Mouse (Mus musculus): ENCODE results near the gene Fars2. TPM values are rescaled to one million over a fixed set of nuclear protein-coding genes. Genes with fewer than 3 reads are reported as not detected.
"Not testable (repeated sequence)": the region's sequence is repeated elsewhere in the genome, so short reads cannot be mapped to it uniquely, and the experiment has no call there.

Fars2 gene
- polyA plus RNA-seq, 1 experiment from 2014 or later, result 46.3 TPM

GRCm38 (mm10) chr13:36140247-36141016 lies 23.2 kb downstream of the Fars2 start:
- no peaks in the 10 kb centered on the region for H3K36me3 ChIP-seq
- ATAC-seq (ENCODE audit: insufficient number of reproducible peaks, low FRiP score), result no peak
- no peaks in the 10 kb centered on the region for H3K27me3 ChIP-seq (replicated peaks)
- no peak overlapping the region for H3K27ac ChIP-seq (ENCODE audit: poor library complexity, severe bottlenecking)
- H3K9ac ChIP-seq, result no peak overlapping the region
- peaks cover 18% of the 10 kb centered on the region for H3K4me1 ChIP-seq (replicated peaks)
- 64% methylated on average over 5 of the region's 5 CpGs for WGBS
- H3K9me3 ChIP-seq (replicated peaks), result no peaks in the 10 kb centered on the region
- no peak overlapping the region for H3K4me2 ChIP-seq
- H3K4me3 ChIP-seq, result no peak overlapping the region

- Histone ChIP-seq H3K27me3 (replicated peaks) (no peaks in the 10 kb centered on the region), H3K36me3 (no peaks in the 10 kb centered on the region), H3K4me2 (no peak overlapping the region), H3K9ac (no peak overlapping the region), H3K27ac (ENCODE audit: poor library complexity, severe bottlenecking) (no peak overlapping the region), H3K4me1 (replicated peaks) (peaks cover 22% of the 10 kb centered on the region), H3K9me3 (replicated peaks) (no peaks in the 10 kb centered on the region), H3K4me3 (no peak overlapping the region)
- WGBS, result 77% methylated on average over 1 of the region's 1 CpGs
- ATAC-seq (ENCODE audit: insufficient number of reproducible peaks, low FRiP score), result no peak
These were observed 28.4 kb downstream of the Fars2 start for GRCm38 (mm10) chr13:36145601-36146000.

- Histone ChIP-seq H3K27me3 (replicated peaks) (no peaks in the 10 kb centered on the region), H3K4me2 (no peak overlapping the region), H3K9me3 (replicated peaks) (no peaks in the 10 kb centered on the region), H3K27ac (ENCODE audit: poor library complexity, severe bottlenecking) (no peak overlapping the region), H3K4me1 (replicated peaks) (peaks cover 30% of the 10 kb centered on the region), H3K36me3 (no peaks in the 10 kb centered on the region), H3K9ac (no peak overlapping the region), H3K4me3 (no peak overlapping the region)
- whole genome bisulfite sequencing, result 63% methylated on average over 6 of the region's 6 CpGs
- ATAC-seq (ENCODE audit: insufficient number of reproducible peaks, low FRiP score), result no peak
These were observed 32.1 kb downstream of the Fars2 start for GRCm38 (mm10) chr13:36149175-36149939.

- H3K36me3 ChIP-seq, result no peaks in the 10 kb centered on the region
- H3K4me3 ChIP-seq, result no peak overlapping the region
- no peak for ATAC-seq (ENCODE audit: insufficient number of reproducible peaks, low FRiP score)
- H3K4me2 ChIP-seq, result no peak overlapping the region
- WGBS, result 78% methylated on average over 5 of the region's 5 CpGs
- no peaks in the 10 kb centered on the region for H3K9me3 ChIP-seq (replicated peaks)
- H3K9ac ChIP-seq, result no peak overlapping the region
- no peaks in the 10 kb centered on the region for H3K27me3 ChIP-seq (replicated peaks)
- H3K4me1 ChIP-seq (replicated peaks), result peaks cover 30% of the 10 kb centered on the region
- H3K27ac ChIP-seq (ENCODE audit: poor library complexity, severe bottlenecking), result no peak overlapping the region
These were observed 33.1 kb downstream of the Fars2 start for GRCm38 (mm10) chr13:36150272-36150671.

DNA sequence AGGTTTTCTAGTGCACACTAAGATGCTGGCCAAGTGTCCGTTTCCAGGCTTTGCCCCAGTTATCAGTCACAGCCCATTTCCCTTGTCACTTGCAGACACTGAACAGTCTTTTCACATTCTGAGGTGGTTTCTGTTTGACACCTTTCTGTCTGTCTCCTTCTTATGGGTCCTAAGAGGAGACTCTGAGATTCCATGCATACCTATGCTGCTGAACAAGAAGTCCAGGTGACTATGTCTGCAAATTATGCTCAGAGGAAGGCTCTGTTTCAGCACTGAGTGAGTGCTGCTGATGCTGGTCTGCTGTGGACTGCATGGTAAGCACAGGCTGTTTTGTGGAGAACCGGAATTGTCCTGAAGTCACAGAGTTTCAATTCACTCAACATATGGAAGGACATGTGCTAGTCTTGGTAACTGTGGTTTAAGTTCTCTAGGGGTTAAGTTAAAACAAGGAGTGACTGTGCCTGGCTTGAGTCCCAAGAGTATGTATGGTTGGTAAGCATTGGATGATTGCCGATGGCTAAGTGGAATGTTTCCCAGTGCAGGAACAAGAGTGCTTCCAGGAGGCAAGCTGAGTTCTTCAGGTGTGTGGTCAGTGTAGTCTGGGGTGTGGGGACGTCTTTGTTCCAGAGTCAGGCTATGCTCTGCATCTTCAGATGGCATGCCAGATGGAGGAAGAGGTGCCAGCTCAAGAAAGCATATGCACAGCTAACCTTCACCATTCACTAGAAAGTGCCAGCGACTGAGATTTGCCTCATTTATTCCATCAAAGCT lies 35.7 kb downstream of the Fars2 start:
- Histone ChIP-seq H3K27ac (ENCODE audit: poor library complexity, severe bottlenecking) (no peak overlapping the region), H3K4me2 (no peak overlapping the region), H3K9ac (no peak overlapping the region), H3K27me3 (replicated peaks) (no peaks in the 10 kb centered on the region), H3K36me3 (no peaks in the 10 kb centered on the region), H3K4me3 (no peak overlapping the region), H3K9me3 (replicated peaks) (no peaks in the 10 kb centered on the region), H3K4me1 (replicated peaks) (peaks cover 20% of the 10 kb centered on the region)
- 58% methylated on average over 5 of the region's 5 CpGs for WGBS
- no peak for ATAC-seq (ENCODE audit: insufficient number of reproducible peaks, low FRiP score)

GRCm38 (mm10) chr13:36156340-36156931 lies 39.2 kb downstream of the Fars2 start:
- Histone ChIP-seq H3K9me3 (replicated peaks) (no peaks in the 10 kb centered on the region), H3K27ac (ENCODE audit: poor library complexity, severe bottlenecking) (no peak overlapping the region), H3K4me3 (no peak overlapping the region), H3K4me2 (no peak overlapping the region), H3K27me3 (replicated peaks) (no peaks in the 10 kb centered on the region), H3K4me1 (replicated peaks) (peaks cover 21% of the 10 kb centered on the region), H3K9ac (no peak overlapping the region), H3K36me3 (no peaks in the 10 kb centered on the region)
- no peak for ATAC-seq (ENCODE audit: insufficient number of reproducible peaks, low FRiP score)
- 62% methylated on average over 7 of the region's 7 CpGs for WGBS

- ATAC-seq (ENCODE audit: insufficient number of reproducible peaks, low FRiP score), result no peak
- no peak overlapping the region for H3K4me3 ChIP-seq
- H3K4me2 ChIP-seq, result no peak overlapping the region
- H3K27ac ChIP-seq (ENCODE audit: poor library complexity, severe bottlenecking), result no peak overlapping the region
- no peaks in the 10 kb centered on the region for H3K27me3 ChIP-seq (replicated peaks)
- no peaks in the 10 kb centered on the region for H3K36me3 ChIP-seq
- H3K9me3 ChIP-seq (replicated peaks), result no peaks in the 10 kb centered on the region
- no peak overlapping the region for H3K9ac ChIP-seq
- WGBS, result 75% methylated on average over 5 of the region's 5 CpGs
- H3K4me1 ChIP-seq (replicated peaks), result peaks cover 3% of the 10 kb centered on the region
These were observed 46.2 kb downstream of the Fars2 start for GRCm38 (mm10) chr13:36163411-36163810.

GRCm38 (mm10) chr13:36163898-36164297 lies 46.7 kb downstream of the Fars2 start:
- H3K4me2 ChIP-seq, result no peak overlapping the region
- no peak overlapping the region for H3K27ac ChIP-seq (ENCODE audit: poor library complexity, severe bottlenecking)
- 68% methylated on average over 1 of the region's 1 CpGs for WGBS
- no peaks in the 10 kb centered on the region for H3K36me3 ChIP-seq
- ATAC-seq (ENCODE audit: insufficient number of reproducible peaks, low FRiP score), result no peak
- no peak overlapping the region for H3K9ac ChIP-seq
- H3K4me1 ChIP-seq (replicated peaks), result no peaks in the 10 kb centered on the region
- no peaks in the 10 kb centered on the region for H3K27me3 ChIP-seq (replicated peaks)
- no peak overlapping the region for H3K4me3 ChIP-seq
- H3K9me3 ChIP-seq (replicated peaks), result no peaks in the 10 kb centered on the region

DNA sequence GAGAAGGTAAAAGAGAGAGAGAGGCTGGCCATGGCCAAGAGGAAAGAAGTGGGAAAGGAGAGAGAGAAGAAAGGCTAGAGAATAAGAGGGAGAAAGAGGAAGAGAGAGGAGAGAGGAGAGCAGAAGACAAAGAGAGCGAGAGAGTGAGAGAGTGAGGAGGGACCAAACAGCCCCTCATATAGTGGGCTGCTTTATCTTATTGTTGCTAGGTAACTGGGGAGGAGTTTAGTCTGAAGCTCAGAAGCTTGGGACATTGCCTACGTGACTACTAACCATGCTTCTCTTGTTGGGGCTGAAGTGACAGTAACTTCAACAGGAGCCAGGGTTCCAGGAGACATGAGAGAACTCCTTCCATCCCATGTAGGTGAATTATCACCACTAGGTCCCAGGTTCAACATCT lies 55.8 kb downstream of the Fars2 start:
- H3K27ac ChIP-seq (ENCODE audit: poor library complexity, severe bottlenecking); H3K9me3 ChIP-seq (replicated peaks); H3K4me1 ChIP-seq (replicated peaks); H3K27me3 ChIP-seq (replicated peaks); H3K4me2 ChIP-seq; H3K36me3 ChIP-seq; ATAC-seq (ENCODE audit: insufficient number of reproducible peaks, low FRiP score); H3K9ac ChIP-seq; H3K4me3 ChIP-seq: not testable (repeated sequence)
- WGBS, result 29% methylated on average over 2 of the region's 2 CpGs

DNA sequence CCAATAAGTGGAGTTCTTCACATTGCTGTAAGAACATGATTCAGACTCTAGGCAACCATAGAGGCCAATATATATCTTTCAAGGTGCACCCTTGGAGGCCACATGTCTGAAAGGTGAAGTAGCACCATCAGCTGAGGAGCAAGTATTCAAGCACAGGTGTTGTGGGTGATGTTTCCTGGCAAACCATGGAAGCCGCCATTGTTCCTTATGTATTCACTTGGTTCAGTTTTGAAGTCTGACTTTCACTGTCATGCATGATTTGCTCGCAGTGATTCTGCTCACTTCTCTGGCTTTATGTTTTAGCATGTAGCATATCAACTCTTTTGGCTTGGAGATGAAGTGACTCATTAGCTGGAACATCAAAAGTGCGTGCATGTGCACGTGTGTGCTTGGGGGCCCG lies 56.9 kb downstream of the Fars2 start:
- H3K27ac ChIP-seq (ENCODE audit: poor library complexity, severe bottlenecking), result no peak overlapping the region
- no peak for ATAC-seq (ENCODE audit: insufficient number of reproducible peaks, low FRiP score)
- no peaks in the 10 kb centered on the region for H3K27me3 ChIP-seq (replicated peaks)
- H3K9ac ChIP-seq, result no peak overlapping the region
- 94% methylated on average over 5 of the region's 5 CpGs for WGBS
- H3K36me3 ChIP-seq, result no peaks in the 10 kb centered on the region
- H3K4me3 ChIP-seq, result no peak overlapping the region
- H3K9me3 ChIP-seq (replicated peaks), result no peaks in the 10 kb centered on the region
- no peak overlapping the region for H3K4me2 ChIP-seq
- H3K4me1 ChIP-seq (replicated peaks), result peaks cover 9% of the 10 kb centered on the region; the same call in 1 of the 2 replicates

DNA sequence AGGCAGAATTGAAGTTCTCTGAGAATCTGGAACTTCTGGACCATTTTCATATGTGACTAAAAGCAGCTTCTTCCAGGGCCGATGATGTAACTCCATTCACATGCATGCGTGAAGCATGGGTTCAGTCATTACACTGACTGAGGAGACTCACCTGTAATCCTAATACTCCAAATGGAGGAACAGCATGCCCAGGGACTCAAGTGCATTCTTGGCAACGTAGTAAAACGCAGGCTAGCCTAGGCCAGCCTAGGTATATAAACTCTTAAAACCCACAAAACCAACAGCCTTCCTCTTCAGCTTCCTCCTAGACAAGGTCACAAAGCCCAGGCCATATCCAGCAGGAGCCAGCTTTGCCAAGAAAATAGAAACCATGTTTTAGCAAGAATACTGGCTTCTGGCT lies 57.6 kb downstream of the Fars2 start:
- H3K4me2 ChIP-seq, result no peak overlapping the region

More for the DNA sequence above, 57.6 kb downstream of the Fars2 start:
- ATAC-seq (ENCODE audit: insufficient number of reproducible peaks, low FRiP score), result no peak
- H3K4me3 ChIP-seq, result no peak overlapping the region
- H3K9me3 ChIP-seq (replicated peaks), result no peaks in the 10 kb centered on the region
- no peaks in the 10 kb centered on the region for H3K27me3 ChIP-seq (replicated peaks)
- peaks cover 9% of the 10 kb centered on the region; the same call in 1 of the 2 replicates for H3K4me1 ChIP-seq (replicated peaks)
- H3K36me3 ChIP-seq, result no peaks in the 10 kb centered on the region
- WGBS, result 92% methylated on average over 4 of the region's 4 CpGs
- H3K27ac ChIP-seq (ENCODE audit: poor library complexity, severe bottlenecking), result no peak overlapping the region
- no peak overlapping the region for H3K9ac ChIP-seq

Data from heart, embryonic 12.5 days (tissue).